Mouse (Mus musculus) adrenal gland, adult (tissue): ENCODE measurements around the gene Thsd4.
"Not testable (repeated sequence)": the region's sequence is repeated elsewhere in the genome, so short reads cannot be mapped to it uniquely, and the experiment has no call there.

Source experiments
- DNase-seq, 2 experiments: peaks; one replicate each; pipeline ENCODE4 v3.0.0; 2022 to 2023; ENCODE audit warnings: low spot score in 1 of 2; ENCODE audit not compliant: inconsistent age in 2 of 2

Gene Thsd4

DNA sequence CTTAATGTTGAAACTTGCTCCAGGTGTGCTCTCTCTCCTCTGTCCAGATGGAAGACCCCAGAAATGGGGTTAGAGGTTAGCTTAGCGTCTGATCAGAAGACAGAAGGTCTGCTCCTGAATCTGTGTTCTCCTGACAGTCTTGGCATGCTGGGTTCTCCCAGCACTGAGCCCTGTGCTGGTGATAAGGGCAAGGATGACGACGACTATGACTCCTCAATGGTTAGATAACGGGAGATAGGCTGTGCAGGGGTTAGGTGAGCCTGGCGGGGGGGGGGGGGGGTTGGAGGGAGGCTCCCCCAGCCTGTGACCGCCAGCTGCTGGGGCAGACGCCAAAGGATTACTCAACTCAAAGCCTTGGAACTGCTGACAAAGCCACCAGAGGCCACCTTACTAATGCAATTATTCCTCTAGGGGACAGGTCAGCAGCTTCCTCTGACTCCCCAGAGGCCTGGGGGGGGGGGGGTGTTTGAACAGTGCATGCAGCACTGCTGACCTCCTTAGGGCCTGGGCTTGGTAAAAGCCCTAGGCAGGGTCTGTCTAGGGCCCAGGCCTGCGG lies 569.3 kb downstream of the Thsd4 start:
- peak; percentile 86 to 91 for DNase-seq

DNA sequence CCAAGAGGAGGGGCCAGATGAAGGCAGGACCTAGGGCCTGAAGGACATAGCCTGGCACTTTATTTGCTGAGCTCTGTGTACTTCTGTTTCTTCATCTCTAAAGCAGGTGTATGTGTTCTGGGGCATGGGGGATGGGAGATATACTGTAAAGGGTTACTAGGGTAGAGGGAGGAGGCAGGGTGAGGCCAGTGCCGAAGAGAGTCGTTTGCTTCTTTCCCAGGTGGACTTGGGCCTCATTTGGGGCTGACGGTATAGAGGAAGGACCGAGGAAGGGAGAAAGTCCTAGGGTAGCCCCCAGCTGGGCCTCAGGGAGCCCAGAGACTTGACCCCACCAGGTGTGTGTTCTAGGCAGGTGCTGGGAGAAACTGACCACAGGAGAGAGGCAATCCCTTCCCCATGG lies 569.9 kb downstream of the Thsd4 start:
- no peak for DNase-seq

DNA sequence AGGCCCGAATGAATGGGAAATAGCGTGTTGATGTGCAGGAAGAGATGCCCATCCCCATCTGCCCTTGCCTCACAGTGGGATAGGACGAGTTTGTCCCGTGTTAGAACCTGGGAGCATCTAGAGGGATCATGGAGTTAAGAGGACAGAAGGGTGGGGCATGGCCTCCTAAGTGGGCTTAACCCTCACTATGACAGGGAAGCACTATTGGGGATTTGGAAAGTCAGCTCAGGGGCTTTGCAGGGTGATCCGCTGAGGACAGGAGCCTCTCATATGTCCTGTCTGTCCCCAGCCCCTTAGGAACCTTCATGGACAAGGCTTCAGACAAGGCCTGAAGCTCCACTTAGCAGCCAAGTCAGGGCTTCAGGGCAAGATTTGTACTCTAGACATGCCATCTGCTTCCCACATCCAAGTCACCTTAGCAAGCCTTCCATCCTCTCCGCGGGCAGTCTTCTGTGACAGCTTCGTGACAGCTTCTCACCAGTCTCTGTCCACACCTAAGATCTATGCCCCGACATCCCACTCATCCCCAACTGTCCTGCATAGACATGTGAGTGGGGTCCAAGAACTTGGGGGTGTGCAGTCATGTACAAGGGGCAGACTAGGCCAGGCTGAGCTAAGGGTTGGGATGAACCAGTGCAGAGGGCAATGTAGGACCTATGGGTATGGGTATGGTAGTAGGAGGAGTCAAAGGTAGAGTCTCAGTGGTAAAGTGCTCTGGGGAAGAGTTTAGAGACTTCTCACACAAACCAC lies 570.7 kb downstream of the Thsd4 start:
- DNase-seq, result no peak

DNA sequence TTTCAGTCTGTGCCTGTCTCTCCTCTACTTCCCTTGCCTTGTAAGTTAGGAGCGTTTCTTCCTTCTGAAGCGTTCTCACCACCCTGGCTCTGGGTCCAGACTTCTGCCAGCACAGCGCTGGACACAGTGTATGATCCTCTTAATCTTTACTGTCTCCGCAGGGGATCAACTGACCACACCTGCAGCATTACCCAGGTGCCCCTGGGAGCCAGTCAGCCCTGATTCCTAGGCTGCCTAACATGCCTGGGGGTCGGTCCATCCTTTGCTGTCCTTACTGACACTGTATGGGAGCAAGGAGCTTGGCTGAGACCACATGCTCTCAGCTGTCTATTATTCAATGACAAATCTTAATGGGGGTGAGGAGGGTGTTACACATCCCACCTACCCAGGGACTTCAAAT lies 571.9 kb downstream of the Thsd4 start:
- no peak for DNase-seq

DNA sequence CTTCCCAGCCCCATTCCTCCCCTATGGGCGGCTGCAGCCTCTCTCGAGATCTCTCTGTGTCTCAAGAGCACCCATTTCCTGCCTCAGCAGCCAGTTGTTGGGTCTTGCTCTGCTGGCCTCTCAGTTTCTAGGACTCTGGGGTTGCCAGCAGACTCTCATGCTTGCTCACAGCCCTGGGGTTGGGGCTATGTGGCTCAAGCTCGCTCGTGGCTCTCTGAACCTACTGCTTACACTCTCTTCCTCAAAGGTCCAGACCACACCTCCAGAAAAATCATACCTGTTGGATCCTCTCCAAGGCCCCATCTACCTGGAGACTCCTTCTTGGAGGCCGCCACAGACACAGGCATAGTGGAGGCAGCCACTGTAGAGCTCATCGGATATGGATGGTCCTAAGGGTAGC lies 572.3 kb downstream of the Thsd4 start:
- no peak for DNase-seq

DNA sequence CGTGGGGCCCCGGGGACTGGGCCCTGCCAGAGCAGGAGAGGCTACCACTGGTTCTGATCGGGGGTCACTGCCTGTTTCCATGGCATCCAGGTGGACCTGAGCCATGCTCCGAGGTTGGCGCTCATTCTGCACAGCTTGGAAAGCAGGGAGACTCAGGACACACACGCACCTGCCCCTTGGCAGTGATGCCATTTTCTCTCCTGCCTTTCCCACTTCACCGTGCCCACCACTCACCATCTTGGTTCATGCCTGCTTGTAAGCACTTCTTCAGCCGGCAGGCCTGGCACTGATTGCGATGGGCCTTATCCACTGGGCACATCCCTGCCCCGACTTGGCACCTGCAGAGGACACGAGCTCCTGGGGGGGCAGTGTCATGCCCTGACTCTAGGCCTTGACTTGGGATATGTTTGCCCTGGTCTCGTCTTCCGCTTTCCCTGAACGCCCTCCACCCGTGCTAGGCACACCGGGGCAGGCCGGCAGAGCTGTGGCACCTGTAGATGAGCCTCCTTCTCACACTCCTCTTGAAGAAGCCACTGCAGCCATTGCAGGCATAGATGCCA lies 573.1 kb downstream of the Thsd4 start:
- no peak for DNase-seq

DNA sequence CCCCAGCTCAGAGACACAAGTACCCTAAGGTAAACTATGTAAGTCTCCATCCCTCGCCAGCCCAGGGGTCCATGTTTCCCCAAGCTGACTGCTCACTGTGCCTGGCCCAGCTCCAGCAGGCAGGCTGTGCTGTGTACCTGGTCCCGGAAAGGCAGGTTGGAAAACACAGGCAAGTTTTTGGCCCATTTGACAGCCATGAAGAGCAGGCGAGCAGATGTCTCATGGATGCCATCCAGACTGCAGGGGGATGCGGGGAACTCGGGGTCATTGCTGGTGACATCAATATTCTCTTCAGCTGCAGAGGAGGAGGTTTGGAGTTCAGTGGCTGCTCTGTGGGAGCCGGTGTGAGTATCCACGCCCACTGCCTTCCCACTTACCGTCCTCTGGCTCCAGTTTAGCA lies 573.6 kb downstream of the Thsd4 start:
- no peak for DNase-seq

DNA sequence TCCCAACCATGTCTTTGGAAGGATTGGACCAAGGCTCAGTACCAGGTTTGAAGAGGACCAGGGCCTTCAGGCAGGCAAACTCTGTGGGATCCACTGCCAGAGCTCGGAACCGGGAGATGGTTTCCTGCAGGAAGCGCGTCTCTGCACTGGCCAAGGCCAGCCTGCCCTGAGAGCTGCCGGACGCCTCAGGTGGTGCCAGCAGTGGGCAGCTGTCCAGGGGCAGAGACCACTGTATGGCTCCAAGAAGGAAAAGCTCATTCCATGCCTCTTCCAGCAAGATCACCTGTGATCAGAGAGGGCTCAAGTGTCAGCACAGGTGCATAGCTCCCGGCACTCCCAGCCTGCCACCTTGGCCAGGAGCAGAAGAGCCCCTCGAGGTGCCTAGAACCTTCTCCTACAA lies 574.6 kb downstream of the Thsd4 start:
- DNase-seq, result no peak

DNA sequence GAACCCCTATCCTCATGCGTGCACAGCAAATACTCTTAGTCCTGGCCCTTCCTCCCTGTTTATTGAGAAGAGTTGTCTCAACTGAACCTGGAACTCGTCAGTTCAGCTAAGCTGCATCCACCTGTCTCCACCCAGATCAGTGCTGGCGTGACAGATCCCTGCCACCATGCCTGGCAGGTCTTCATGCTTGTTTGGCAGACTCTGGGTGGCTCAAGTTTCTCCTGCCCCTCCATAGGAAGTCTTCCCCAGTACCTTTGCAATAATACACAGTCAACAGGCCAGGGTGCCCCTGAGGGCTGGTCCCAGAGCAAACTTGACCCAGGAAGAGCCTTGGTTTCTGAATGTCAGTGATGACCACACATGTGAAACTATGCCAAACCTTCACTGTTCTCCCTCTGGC lies 576.6 kb downstream of the Thsd4 start:
- DNase-seq, result peak in 1 of 2 experiments; percentile 50

DNA sequence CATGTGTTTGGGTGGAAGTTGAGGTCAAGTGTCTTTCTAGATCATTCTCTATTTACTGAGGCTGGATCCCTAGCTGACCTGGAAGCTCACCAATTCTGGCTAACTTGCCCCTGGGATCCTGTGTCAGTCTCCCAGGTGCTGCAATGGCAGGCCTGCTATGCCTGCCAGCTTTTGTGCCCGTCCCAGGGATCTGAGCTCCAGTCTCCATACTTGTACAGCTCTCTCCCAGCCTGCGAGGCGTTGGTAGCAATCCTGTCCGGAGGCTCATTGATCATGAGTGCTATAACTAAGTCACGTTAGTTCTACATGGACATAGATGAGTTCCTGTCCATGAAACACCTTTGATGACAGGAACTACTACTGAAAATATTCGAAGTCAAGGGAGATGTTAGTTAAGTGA lies 578.0 kb downstream of the Thsd4 start:
- no peak for DNase-seq

DNA sequence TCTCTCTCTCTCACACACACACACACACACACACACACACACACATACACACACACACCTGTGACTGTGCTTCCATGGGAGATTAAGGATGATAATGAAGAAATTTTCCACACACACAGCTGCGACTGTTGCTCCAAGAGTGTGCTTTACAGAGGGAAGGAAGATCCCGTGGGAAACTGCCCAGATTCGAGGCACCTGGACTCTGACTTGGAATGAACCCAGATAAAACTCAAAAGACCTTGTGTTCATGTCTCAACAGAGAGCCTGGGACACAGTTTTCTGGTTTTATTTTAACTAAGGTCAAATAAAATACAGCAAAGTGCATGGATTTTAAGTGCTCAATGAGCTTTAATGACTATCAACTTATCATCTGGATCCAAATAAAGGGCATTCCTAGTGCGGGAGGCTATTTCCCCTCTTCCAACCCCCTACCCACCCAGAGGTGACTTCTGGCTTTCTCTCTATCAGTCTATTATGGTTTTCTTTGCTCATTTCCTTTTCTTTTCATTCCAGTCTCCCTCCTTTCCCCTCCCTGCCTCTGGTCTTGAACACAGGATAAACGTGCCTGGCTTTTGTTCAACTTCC lies 579.3 kb downstream of the Thsd4 start:
- DNase-seq, result no peak

DNA sequence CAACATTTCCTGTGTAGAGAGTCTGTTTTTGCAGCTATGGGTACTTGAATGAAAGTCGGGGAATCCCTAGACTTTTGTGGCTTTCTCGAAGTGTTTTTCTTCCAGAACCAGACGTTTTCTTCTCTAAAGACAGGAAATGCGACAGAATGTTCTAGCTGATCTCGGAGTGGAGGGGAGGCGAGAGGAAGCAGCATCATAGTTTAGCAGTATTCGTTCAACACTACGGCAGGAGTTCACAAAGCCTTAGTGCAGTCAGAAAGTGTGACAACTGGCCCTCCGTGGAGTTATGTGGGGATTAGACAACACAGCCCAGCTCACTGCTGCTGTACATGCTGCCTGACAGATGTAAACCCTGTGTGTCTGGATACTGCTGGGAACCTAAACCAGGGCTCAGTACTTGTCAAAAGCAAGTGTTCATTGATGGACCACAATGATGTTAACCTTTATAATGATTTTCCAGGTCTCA lies 579.9 kb downstream of the Thsd4 start:
- DNase-seq, result no peak

DNA sequence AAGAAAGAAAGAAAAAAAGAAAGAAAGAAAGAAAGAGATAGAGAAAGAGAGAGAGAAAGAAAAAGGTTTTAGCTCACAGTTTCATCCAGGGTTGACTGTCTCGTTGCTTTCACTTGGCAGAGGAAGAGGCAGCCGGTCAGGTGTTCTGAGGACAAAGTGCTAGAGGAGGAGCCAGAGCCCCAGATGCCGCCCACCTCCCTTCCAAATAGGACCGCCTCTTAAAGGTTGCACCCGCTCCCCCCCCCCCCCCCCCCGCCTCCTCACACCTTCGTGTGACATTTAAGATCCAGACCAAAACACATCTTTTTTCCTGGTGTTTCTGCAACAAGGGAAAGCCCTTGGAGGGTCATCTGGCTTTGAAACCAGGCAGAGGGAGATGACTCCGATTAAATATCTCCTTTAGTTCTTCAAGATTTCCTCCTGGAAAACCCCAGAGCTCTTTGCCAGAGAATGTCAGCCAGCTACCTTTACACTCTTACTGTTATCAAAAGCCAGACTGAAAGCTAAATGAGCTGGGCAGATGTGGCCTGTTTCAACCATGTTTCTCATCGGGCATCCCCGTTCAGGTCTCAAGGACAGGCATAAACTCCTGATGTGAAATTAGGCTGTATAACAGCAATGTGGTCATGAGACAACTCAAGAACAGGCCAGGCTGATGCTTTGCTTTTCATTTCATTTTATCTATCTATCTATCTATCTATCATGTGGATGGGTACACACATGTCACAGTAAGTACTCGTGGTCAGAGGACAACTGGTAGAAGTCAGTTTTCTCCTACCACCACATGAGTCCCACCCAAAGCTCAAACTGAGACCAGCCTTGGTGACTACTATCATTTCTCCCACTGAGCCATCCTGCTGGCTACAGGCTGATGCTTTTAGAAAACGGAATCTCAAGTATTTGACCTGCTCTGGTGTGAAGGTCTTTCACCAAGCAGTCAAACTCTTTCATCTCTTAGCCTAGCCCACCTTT lies 580.6 kb downstream of the Thsd4 start:
- DNase-seq, result no peak

DNA sequence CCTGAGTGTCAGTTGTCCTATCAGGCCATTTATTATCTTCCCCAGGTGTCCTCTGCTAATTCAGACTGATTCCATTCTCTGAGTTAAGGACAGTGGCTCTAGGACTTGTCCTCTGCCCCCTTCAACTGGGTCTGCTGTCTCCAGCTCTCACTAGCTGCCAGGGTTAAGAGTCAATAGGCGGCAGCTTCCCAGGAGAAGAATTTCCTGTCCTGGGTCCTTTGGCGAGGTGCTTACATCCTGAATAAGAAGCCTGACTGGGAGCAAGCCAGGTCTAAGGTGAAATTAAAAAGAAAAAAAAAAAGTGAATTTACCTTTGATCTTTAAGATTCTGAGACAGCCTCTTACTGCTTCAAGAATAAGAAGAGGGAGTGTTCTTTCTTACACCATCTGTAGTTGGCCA lies 582.2 kb downstream of the Thsd4 start:
- no peak for DNase-seq

DNA sequence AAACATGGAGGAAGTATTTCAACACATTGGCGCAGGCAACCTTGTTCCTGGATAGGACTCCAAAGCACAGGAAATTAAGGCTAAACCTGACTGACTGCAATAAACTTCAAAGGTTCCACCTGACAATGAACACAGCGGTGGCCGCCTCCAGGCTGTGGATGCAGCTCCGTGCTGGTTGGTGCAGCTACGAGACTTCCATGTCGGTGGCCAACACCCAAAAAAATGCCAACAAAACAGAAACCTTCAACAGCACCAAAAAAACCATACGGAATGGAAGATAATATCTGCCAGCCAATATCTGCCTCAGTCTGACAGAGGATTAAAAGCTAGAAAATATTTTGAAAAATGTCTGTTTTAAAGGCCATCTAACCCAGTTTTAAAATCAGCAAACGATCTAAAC lies 583.3 kb downstream of the Thsd4 start:
- no peak for DNase-seq

DNA sequence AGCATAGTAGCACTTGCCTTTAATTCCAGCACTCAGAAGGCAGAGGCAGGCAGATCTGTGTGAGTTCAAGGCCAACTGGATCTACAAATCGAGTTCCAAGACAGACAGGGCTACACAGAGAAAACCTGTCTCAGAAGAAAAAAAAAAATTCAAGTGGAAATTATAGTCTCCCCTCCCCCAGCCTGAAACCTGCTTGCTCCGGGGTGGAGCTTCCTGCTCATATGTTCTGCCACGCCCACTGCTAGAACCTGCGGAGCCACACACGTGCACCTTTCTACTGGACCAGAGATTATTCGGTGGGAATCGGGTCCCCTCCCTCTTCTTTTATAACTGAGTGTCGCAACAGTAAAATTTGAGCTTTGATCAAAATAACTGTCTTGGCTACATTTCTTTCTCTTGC lies 586.0 kb downstream of the Thsd4 start:
- DNase-seq, result not testable (repeated sequence)

DNA sequence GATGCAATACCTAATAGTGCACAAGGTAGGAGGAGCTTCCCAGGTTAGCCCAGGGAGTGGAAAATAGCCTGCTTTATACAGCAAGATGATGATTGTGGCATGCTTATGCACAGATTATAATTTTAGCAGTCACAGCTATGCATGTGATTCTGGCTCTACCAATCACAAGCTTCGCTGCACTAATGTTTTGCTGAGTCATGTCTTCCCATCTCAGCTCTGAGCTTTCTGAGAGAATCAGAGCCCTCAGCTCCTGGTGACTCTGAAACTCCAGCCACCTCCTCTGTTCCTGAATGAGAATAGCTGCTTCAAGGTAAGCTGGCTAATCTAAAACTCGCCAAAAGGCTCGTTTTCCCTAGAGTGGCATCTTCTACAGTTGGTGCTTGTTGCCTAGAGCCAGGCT lies 591.6 kb downstream of the Thsd4 start:
- DNase-seq, result no peak
